Mouse (Mus musculus): ENCODE data around the gene Prss50.

- no peak for TF ChIP-seq ZC3H11A (IDR thresholded peaks at IDR 0.05; ENCODE audit: borderline replicate concordance, low read depth, low read length)
- TF ChIP-seq HCFC1 (IDR thresholded peaks at IDR 0.05; ENCODE audit: borderline replicate concordance, insufficient read depth, low read length), result no peak
These were observed 50.9 kb downstream of the Prss50 start for GRCm38 (mm10) chr9:110908631-110909016.

All from ES-E14 (cell line).